Mouse (Mus musculus) midbrain, embryonic 11.5 days (tissue): Measurements from ENCODE around the gene Plod1. TPM values are rescaled to one million over a fixed set of nuclear protein-coding genes. Genes with fewer than 3 reads are reported as not detected.

Source experiments
- polyA plus RNA-seq: library from polyadenylated mRNA; unstranded; fragments of >200 nt; fragmentation: Nextera tagmentation; extraction: Ambion mirVana; gene quantifications from 2 replicates; pipeline ENCODE4 v1.2.1, GENCODE M21; 2014

The Plod1 gene
- polyA plus RNA-seq, 1 experiment from 2014 or later: 24.2 TPM

Other genes with a start within 250 kb of the Plod1 start
- not detected in 2 replicates for gene Zfp534, start 234.2 kb downstream of the Plod1 start, polyA plus RNA-seq
- 8.9 and 9.2 TPM in 2 replicates for gene Zfp984, start 127.0 kb downstream of the Plod1 start, polyA plus RNA-seq
- gene Zfp933, start 88.4 kb downstream of the Plod1 start, polyA plus RNA-seq: 5.6 and 7.4 TPM in 2 replicates
- 34.6 and 39.2 TPM in 2 replicates for gene Miip, start 68.0 kb downstream of the Plod1 start, polyA plus RNA-seq
- 15.2 and 15.7 TPM in 2 replicates for gene Fv1, start 67.8 kb downstream of the Plod1 start, polyA plus RNA-seq
- gene Mfn2, start 32.1 kb downstream of the Plod1 start, polyA plus RNA-seq: 36.8 and 42.4 TPM in 2 replicates
- gene 2510039O18Rik, start 4.1 kb upstream of the Plod1 start, polyA plus RNA-seq: 14.3 and 15.3 TPM in 2 replicates
- 0.23 and 0.29 TPM in 2 replicates for gene Nppb, start 49.0 kb upstream of the Plod1 start, polyA plus RNA-seq
- 0.51 and 0.68 TPM in 2 replicates for gene Nppa, start 64.0 kb upstream of the Plod1 start, polyA plus RNA-seq
- 19.2 and 20.2 TPM in 2 replicates for gene Clcn6, start 102.1 kb upstream of the Plod1 start, polyA plus RNA-seq
- gene Mthfr, start 102.3 kb upstream of the Plod1 start, polyA plus RNA-seq: 17.8 and 18.9 TPM in 2 replicates
- gene Agtrap, start 151.3 kb upstream of the Plod1 start, polyA plus RNA-seq: 11.7 TPM in 2 replicates
- 82.7 and 83.6 TPM in 2 replicates for gene Mad2l2, start 193.6 kb upstream of the Plod1 start, polyA plus RNA-seq
- 11.5 and 12.7 TPM in 2 replicates for gene Draxin, start 193.9 kb upstream of the Plod1 start, polyA plus RNA-seq
- gene Fbxo6, start 215.4 kb upstream of the Plod1 start, polyA plus RNA-seq: 13.1 and 14.2 TPM in 2 replicates
- 65.3 and 71.4 TPM in 2 replicates for gene Fbxo44, start 223.7 kb upstream of the Plod1 start, polyA plus RNA-seq
- gene Fbxo2, start 223.9 kb upstream of the Plod1 start, polyA plus RNA-seq: 0.58 and 1.1 TPM in 2 replicates